Mouse (Mus musculus) thymus, postnatal 4 days (tissue): ENCODE results near the gene 9130023H24Rik.

Source experiments
- DNase-seq: peaks from one replicate; pipeline ENCODE4 v3.0.0; 2021

9130023H24Rik gene

DNA sequence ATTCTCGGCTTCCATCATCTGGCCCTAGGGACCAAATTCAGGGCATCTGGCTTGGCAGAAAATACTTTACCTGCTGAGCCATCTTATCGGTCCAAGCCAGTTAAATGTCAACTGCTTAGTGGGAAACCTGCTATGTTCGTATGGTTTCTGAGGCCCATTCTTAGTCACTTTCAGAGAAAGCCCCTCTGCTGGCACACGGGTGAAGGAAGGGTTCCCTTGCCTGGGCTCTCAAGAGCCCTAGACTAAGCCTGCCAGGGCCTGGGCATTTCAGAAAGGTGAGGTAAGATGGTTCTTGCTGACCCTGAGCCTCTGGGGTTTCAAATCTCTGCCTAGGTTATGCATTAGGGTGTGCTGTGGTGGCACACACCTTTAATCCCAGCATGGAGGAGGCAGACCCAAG, 7.7 kb upstream of the 9130023H24Rik start:
- DNase-seq: no peak

- no peak for DNase-seq
Observed at GRCm38 (mm10) chr7:128244410-128245025, 6.7 kb upstream of the 9130023H24Rik start.

- no peak for DNase-seq
Observed at GRCm38 (mm10) chr7:128243921-128244320, 6.1 kb upstream of the 9130023H24Rik start.

GRCm38 (mm10) chr7:128242331-128242730, 4.5 kb upstream of the 9130023H24Rik start:
- no peak for DNase-seq

- DNase-seq: no peak
Observed at GRCm38 (mm10) chr7:128240131-128240784, 2.4 kb upstream of the 9130023H24Rik start.

DNA sequence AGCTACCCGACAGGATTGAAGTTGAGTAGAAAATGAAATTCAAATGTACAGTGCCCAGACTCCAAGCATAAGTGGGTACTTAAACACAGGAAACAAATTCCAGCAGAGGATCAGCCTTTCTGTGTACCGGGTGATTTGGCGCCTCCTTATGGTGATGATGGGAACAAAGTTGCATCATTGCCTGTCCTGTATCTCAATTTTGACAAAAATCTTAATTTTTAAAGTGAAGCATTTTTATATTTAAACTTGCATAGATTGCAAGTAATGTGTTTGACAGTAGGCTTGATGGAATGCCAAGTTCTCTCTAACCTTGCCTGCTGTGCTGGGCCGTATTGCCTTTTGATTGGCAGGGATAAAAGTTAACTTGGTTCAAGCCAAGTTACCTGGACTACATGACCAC, 1.2 kb upstream of the 9130023H24Rik start:
- DNase-seq: peak; percentile 67

GRCm38 (mm10) chr7:128237593-128237926, 271 bp downstream of the 9130023H24Rik start:
- DNase-seq: no peak

DNA sequence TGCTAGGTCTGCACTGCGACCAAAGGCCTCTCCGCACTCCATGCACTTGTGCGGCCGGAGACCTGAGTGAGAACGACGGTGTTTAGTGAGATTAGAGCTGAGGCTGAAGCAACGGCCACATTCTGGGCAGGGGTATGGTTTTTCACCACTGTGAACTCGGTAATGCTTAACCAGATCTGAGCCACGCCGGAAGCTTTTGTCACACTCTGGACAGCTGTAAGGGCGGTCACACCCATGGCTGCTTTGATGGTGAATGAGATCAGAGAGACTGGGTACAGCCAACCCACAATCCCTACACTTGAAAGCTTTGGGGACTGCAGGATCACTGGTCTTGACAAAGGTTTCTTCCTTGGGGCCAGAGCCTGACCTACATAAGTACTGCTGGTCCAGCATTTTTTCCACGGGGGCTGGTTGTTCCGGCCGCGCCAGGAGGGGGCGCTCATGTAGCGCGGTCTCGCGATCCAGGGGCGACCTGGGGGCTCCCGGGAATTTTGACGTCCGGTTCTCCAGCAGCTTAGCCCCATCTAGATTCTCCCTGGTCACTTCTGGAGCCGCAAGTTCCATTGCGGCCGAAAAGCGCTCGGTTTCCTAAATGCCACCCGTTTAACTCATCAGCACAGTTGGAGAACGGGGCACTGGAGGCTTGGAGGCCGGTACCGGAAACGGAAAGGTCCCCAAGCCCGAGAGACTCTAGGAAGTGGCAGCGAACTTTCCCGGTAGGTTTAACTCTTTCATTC, 807 bp downstream of the 9130023H24Rik start, which contains the start of gene Armc5:
Gene Armc5, plus strand, starts transcription at position 487 of the 737 bp plus-strand sequence.
- DNase-seq: peak; percentile 87

GRCm38 (mm10) chr7:128236426-128236825, 1.4 kb downstream of the 9130023H24Rik start:
- DNase-seq: no peak

DNA sequence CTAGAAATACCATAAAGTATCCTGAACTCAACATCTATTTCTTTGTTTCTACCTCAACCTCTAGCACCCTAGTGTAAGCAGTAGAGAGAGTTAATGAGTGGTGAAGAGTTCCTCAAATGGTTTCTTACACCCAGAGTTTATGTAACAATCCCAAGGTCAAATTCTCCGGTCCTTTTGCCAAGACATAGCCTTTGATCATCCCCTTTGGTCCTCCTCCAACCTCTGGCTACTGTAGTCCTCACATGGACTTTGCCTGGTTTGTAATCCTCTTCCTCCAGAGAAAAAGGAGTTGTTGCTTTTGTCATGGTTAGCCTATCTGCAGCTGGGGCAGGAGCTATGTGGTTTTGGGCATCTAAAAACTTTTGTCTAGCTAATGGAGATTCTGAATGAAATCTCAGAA, 2.4 kb downstream of the 9130023H24Rik start:
- DNase-seq: no peak

GRCm38 (mm10) chr7:128234796-128235195, 3.0 kb downstream of the 9130023H24Rik start:
- no peak for DNase-seq

GRCm38 (mm10) chr7:128231741-128232140, 6.1 kb downstream of the 9130023H24Rik start:
- peak; percentile 26 for DNase-seq

- DNase-seq: no peak
Observed at GRCm38 (mm10) chr7:128220936-128221335, 16.9 kb downstream of the 9130023H24Rik start.

DNA sequence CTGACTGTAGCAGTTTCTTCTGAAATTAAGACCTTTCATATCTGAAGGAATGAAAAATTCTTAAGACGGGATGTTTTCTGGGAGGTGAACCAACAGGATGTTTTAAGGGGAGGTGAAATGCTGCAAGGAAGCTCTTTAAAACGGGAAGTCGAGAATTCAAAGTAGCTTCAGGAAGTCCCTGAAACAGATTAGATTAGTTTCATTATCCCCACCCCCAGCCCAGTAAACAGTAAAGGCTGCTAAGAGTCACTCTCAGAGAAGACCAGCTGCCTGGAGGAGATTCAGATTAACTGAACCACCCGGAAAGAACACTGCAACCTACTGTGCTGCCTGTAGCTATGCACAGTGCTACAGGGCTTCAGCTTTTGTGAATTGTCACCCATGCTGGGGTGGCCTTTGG, 17.9 kb downstream of the 9130023H24Rik start:
- no peak for DNase-seq

DNA sequence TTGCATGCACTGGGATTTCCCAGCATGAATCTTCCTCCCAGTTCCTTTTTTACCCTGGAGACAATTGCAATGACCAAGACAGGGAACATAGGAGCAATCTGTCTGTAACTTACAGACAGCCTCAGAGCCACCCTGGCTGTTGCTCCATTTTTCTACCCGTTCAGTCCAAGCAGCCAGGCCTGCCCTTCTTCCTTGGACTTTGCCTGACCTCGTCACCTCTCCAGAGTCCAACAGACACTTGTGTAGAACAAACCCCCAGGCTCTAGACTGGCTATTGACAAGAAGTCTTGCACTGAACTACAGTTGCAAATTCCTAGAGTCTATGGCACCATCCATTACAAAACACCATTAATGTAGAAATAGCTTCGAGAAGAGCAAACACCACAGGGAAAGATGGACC, 28.0 kb downstream of the 9130023H24Rik start:
- no peak for DNase-seq

DNA sequence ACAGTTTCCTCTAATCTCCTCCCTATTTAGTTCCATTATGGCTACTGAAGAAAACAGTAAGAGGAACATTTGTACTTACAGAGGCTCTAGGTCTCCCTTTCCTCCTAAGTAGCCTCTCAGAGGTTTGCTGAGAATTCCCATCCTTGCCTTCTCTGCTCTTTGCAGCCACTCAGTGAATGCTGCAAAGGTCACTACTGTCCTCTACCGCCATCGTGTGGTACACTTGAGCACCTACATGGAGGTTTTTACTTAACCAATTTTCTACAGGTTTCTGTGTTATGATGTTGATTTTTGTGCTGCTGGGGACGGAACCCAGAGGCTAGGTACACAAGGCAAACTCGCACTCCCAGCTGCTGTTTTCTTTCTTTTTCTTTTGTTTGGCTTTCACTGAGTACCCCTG, 29.6 kb downstream of the 9130023H24Rik start:
- DNase-seq: peak; percentile 78

DNA sequence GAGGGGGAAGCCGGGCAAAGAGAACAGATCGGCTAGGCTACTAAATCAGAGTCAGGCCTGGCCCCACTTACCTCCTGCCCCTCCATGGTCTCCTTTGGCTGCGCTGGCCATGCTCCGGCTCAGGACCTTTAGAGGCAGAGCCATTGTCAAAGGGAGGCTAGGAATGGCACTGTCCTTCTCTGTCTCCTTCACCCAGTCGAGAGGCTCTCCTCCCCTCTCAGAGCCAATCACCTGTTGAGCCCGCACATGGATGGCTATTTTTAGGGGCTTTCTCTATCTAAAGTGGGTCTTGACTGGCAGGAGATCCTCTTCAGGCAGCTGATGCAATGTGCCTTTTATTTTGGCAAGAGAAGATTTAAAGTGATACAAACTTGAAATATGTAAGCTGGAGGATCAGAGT, 31.7 kb downstream of the 9130023H24Rik start, which contains the start of gene Cox6a2:
Gene Cox6a2, minus strand, starts transcription at position 236 of the 400 bp plus-strand sequence.
- no peak for DNase-seq

DNA sequence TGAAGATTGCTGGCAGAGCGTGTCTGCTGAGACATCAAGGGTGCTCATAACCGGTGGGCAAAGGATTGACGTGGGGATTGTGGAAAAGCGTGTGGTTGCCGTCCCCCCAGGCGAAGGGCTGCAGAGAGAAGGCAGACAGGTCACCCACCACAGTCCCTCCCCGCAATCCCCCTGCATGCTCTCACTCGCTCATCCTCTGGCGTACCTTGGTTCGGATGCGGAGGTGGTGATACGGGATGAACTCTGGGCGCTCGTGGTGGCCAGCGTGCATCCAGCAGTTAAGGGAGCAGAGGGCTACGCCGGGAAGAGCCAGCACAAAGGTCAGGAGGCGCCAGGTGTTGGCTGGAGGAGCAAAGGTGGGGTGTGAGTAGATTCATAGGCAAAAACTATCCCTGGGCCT, 32.1 kb downstream of the 9130023H24Rik start:
- no peak for DNase-seq

DNA sequence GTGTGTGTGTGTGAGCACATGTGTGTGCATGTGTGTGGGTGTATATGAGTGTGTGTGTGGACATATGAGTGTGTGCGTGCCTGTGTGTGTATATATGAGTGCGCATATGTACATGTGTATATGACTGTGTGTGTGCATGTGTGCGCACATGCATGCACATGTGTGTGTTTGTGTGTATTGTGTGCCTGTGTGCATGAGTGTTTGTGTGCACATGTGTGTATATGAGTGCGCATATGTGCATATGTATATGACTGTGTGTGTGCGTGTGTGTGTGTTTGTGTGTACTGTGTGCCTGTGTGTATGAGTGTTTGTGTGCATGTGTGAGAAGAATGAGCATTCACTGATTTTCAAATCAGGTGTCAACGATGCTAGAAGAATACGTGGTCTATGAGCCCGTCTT, 33.7 kb downstream of the 9130023H24Rik start:
- DNase-seq: no peak

DNA sequence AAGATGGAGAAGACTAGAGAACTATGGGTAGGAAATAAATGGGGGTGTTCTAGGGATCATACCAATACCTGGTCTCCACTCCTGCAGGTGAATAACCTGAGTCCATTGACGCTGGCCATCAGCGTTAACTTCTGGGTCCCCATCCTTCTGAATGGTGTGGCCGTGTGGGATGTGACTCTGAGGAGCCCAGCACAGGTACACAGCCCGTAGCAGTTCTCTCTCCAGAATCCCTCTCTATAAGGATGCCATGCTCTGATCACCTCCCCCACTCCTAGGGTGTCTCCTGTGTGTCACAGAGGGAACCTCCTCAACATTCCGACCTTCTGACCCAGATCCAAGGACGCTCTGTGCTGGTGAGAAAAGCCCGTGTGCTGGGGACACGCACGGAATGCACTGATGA, 34.8 kb downstream of the 9130023H24Rik start:
- DNase-seq: no peak

DNA sequence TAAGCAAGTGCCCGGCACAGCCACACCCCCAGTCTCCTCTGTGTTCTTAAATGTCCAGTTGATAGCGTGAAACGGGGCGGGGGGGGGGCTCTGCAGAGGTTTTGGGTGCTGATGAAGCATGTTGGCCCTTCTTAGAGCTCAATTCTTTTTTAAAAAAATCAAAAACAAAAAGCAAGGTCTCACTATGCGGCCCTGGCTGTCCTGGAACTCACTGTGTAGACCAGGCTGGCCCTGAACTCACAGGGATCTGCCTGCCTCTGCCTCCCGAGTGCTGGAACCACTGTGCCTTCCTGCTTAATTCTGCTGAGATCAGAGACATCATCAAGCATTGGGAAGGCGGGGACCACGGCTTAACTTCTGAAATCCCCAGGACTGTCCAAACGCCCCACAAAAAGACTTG, 36.2 kb downstream of the 9130023H24Rik start:
- no peak for DNase-seq
